Mouse (Mus musculus): ENCODE measurements around the gene Atp6v0a2.
A peak's percentile ranks its signal among the peaks of the same experiment; 100 is the strongest.

DNA sequence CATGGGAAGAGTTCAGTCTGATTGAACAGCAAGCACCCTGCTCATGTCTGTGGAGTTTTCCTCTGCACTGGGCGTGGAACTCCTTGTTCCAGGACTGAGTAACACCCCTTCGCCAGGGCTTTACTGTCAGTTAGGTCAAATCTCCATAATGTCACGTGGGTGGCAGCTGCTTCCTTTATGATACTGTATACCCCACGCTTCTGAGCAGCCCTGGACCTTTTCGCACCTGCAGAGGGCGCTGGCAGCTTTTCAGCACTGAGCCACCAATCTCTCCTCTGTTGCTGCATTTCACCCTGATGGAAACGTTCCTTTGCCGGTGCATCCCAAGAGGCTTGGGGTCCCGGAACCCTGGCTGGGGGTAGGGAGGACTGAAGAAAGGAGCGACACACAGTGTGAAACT lies 17.4 kb upstream of the Atp6v0a2 start:
- TF ChIP-seq POLR2A (IDR thresholded peaks at IDR 0.05; ENCODE audit: low read depth, low read length) (no peak), CTCF (conservative IDR thresholded peaks at IDR 0.05; ENCODE audit: insufficient read depth, insufficient read length, low read depth, low read length) (0 out of 2 replicates have a peak, but pooled peaks have one; percentile 14)
